Mouse (Mus musculus): ENCODE data around the gene Ldha.
"Not testable (repeated sequence)": the region's sequence is repeated elsewhere in the genome, so short reads cannot be mapped to it uniquely, and the experiment has no call there.

The Ldha gene

GRCm38 (mm10) chr7:46840787-46841525 lies at the start of gene Ldha:
Ldha (plus strand) TSS chr7:46841475.
- in situ Hi-C loops (cut with MseI, MboI): no loop called here

GRCm38 (mm10) chr7:46793871-46794270 lies 47.4 kb upstream of the Ldha start:
- in situ Hi-C loops (cut with MseI, MboI): no loop called here

- in situ Hi-C loops (cut with MseI, MboI): no loop called here
These were observed 45.7 kb upstream of the Ldha start, which contains the start of the genes Hps5 and Gtf2h1 for GRCm38 (mm10) chr7:46795287-46796205. Hps5 (minus strand) TSS chr7:46796064. Gtf2h1 (plus strand) TSS chr7:46796103.

- in situ Hi-C loops (cut with MseI, MboI): no loop called here
These were observed 45.0 kb upstream of the Ldha start for GRCm38 (mm10) chr7:46796206-46796679.

- in situ Hi-C loops (cut with MseI, MboI): no loop called here
These were observed 44.5 kb upstream of the Ldha start for GRCm38 (mm10) chr7:46796779-46797178.

GRCm38 (mm10) chr7:46810325-46810724 lies 30.9 kb upstream of the Ldha start:
- in situ Hi-C loops (cut with MseI, MboI): no loop called here

GRCm38 (mm10) chr7:46814012-46814411 lies 27.3 kb upstream of the Ldha start:
- in situ Hi-C loops (cut with MseI, MboI): no loop called here

- in situ Hi-C loops (cut with MseI, MboI): not testable (repeated sequence)
These were observed 20.2 kb upstream of the Ldha start for GRCm38 (mm10) chr7:46820876-46821632.

GRCm38 (mm10) chr7:46827046-46827802 lies 14.1 kb upstream of the Ldha start:
- in situ Hi-C loops (cut with MseI, MboI): no loop called here

GRCm38 (mm10) chr7:46827803-46828184 lies 13.5 kb upstream of the Ldha start:
- in situ Hi-C loops (cut with MseI, MboI): no loop called here

GRCm38 (mm10) chr7:46829911-46830310 lies 11.4 kb upstream of the Ldha start:
- in situ Hi-C loops (cut with MseI, MboI): no loop called here

GRCm38 (mm10) chr7:46830799-46831590 lies 10.3 kb upstream of the Ldha start:
- in situ Hi-C loops (cut with MseI, MboI): no loop called here

- in situ Hi-C loops (cut with MseI, MboI): no loop called here
These were observed 9.6 kb upstream of the Ldha start for GRCm38 (mm10) chr7:46831693-46832092.

GRCm38 (mm10) chr7:46832112-46832810 lies 9.0 kb upstream of the Ldha start:
- in situ Hi-C loops (cut with MseI, MboI): not testable (repeated sequence)

- in situ Hi-C loops (cut with MseI, MboI): no loop called here
These were observed 8.0 kb upstream of the Ldha start for GRCm38 (mm10) chr7:46833266-46833665.

GRCm38 (mm10) chr7:46833670-46834255 lies 7.5 kb upstream of the Ldha start:
- in situ Hi-C loops (cut with MseI, MboI): no loop called here

- in situ Hi-C loops (cut with MseI, MboI): no loop called here
These were observed 6.2 kb upstream of the Ldha start for GRCm38 (mm10) chr7:46834994-46835610.

- in situ Hi-C loops (cut with MseI, MboI): no loop called here
These were observed 4.9 kb upstream of the Ldha start for GRCm38 (mm10) chr7:46836357-46836756.

- in situ Hi-C loops (cut with MseI, MboI): no loop called here
These were observed 4.2 kb upstream of the Ldha start for GRCm38 (mm10) chr7:46837073-46837472.
